Mouse (Mus musculus) E14TG2a.4 (cell line): ENCODE measurements around the gene Vangl1.

Source experiments
- CTCF ChIP-seq: conservative IDR thresholded peaks from 2 replicates; pipeline ENCODE4 v1.5.1; 2014; ENCODE audit warnings: low read length
- NANOG ChIP-seq: IDR thresholded peaks from 2 replicates; pipeline ENCODE4 v1.6.1; 2014; ENCODE audit warnings: borderline replicate concordance, low read length, mixed read lengths

DNA sequence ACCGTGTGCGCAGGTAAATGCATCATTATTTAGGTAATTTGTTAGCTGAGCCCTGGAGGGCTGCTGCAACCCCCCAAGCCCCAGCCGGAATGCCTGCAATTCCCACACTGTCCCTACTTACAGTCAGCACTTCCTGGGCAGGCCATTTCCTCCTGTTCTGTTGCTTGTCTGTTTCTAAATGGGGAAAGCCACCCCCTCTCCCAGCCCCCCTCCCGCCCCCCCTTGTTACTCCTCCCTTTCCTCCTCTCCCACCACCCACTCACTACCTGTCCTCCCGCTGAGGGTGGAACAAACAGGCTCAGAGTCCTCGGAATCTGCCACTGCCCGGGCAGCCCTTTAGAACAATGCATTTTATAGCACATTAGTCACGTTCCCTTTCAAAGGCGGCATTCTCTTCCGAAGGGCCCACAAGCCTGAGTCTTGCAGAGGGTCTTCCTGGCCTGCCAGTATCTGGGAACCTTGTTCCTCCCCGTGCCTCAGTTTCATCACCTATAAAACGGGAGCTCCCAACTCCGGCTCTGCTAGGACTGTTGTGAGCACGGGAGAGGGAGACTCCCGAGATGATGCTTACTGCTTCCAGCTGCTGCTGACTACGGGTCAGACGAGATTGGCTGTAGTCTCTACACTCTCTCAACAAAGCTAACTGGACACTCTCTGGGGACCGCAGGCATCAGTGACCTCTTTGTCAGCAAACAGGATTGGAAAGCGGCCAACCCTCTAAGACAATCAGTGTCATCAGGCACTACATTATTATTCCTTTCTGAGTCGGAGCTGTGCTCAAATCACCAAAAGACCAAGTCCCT, 10.8 kb downstream of the Vangl1 start:
- no peak for TF ChIP-seq CTCF
- no peak for TF ChIP-seq NANOG
